ENCODE assay signal across 17 mouse cellular contexts in genomic region chr3:65464769-65465168, GRCm38 (mm10).
"Had no signal": no experiment of that assay in that cellular context is flagged by ENCODE, and none has a peak within 500 bp of the region (broad histone marks: within the 10 kb centered on the region; RNA-seq: fewer than 3 reads in every experiment).

No protein-coding gene starts in this region.

- H3K27me3 ChIP-seq: limb, embryonic 13.5 days; liver, embryonic 12.5 days; liver, embryonic 15.5 days; midbrain, embryonic 13.5 days had no signal

- DNase-seq: kidney, adult 2 months; kidney, postnatal 25 days; layer of hippocampus, adult 9-11 months; liver; thymus, adult 18-20 months; thymus, postnatal 36 days had no signal

- H3K27ac ChIP-seq: kidney, postnatal 0 days; layer of hippocampus, adult 2 months; limb, embryonic 10.5 days; limb, embryonic 13.5 days; liver, embryonic 12.5 days; liver, embryonic 15.5 days; midbrain, embryonic 10.5 days; midbrain, embryonic 13.5 days had no signal

- H3K4me1 ChIP-seq: limb, embryonic 10.5 days; limb, embryonic 13.5 days; liver, embryonic 12.5 days; megakaryocyte, embryonic 14.5 days had no signal

- H3K9me3 ChIP-seq: limb, embryonic 10.5 days; limb, embryonic 13.5 days; liver, embryonic 12.5 days; liver, embryonic 15.5 days; midbrain, embryonic 10.5 days; midbrain, embryonic 13.5 days had no signal

- H3K4me2 ChIP-seq: limb, embryonic 13.5 days; liver, embryonic 12.5 days; liver, embryonic 15.5 days; midbrain, embryonic 13.5 days had no signal

- H3K36me3 ChIP-seq: limb, embryonic 10.5 days; limb, embryonic 13.5 days; liver, embryonic 12.5 days; liver, embryonic 15.5 days; midbrain, embryonic 10.5 days; midbrain, embryonic 13.5 days had no signal

- H3K4me3 ChIP-seq: layer of hippocampus, adult 2 months; limb, embryonic 10.5 days; limb, embryonic 13.5 days; liver, embryonic 12.5 days; liver, embryonic 15.5 days; megakaryocyte, embryonic 14.5 days; midbrain, embryonic 10.5 days; midbrain, embryonic 13.5 days had no signal

- H3K9ac ChIP-seq: limb, embryonic 13.5 days; liver, embryonic 12.5 days; liver, embryonic 15.5 days; midbrain, embryonic 13.5 days had no signal

- ATAC-seq: intestine, postnatal 0 days; liver, embryonic 12.5 days; midbrain, embryonic 13.5 days; midbrain, embryonic 16.5 days had no signal
